Mouse (Mus musculus): ENCODE results near the gene Tigar.

- TF ChIP-seq POLR2A (IDR thresholded peaks at IDR 0.05; ENCODE audit: borderline replicate concordance, control insufficient read depth, low read depth, low read length) (no peak), CTCF (IDR thresholded peaks at IDR 0.05; ENCODE audit: control insufficient read depth, insufficient read depth, low read length) (no peak)
These were observed 44.0 kb upstream of the Tigar start for GRCm38 (mm10) chr6:127153296-127153800.
